Mouse (Mus musculus) gastrocnemius, postnatal 14 days (tissue): ENCODE data around the gene Daam2. TPM values are rescaled to one million over a fixed set of nuclear protein-coding genes. Genes with fewer than 3 reads are reported as not detected.

ENCODE experiments used
- DNase-seq: peaks from one replicate; pipeline ENCODE4 v3.0.0; 2021; ENCODE audit warnings: mixed read lengths
- intact Hi-C: fragments of 180-260 bp; cut with DNase I; formaldehyde crosslinking; loops from one replicate; pipeline ENCODE4 v1.15.1; 2025; ENCODE audit warnings: low total_unique reads
- total RNA-seq, 2 experiments: library from RNA; stranded (reverse); gene quantifications; 2 replicates each; pipeline ENCODE4 v1.2.3; 2021

The Daam2 gene
- total RNA-seq, 2 experiments from 2014 or later, result 9.2 to 9.7 TPM

DNA sequence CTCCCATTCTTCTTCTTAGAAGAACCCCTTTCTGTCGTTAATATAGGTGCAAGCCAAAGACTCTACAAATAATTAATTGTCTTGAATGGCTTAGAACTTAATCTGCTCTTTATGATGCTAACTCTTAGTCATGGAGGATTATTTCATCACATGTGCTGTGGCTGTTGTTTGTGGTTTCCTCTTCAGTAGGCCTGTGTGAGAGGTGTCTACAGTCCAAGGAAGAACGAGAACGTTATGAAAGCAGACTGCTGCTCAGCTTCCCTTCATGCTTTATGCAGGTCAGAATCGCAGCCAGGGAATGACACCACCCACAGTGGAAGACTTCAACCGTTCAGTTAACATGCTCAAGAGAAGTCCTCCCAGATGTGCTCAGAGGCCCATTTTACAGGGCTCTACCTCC lies 151.2 kb downstream of the Daam2 start:
- no peak for DNase-seq
- intact Hi-C loops, result no loop called here

Other genes with a start within 250 kb of the Daam2 start
- gene Mocs1, start 136.0 kb downstream of the Daam2 start, total RNA-seq, result 10 to 100 TPM; 12.3 to 18.7 TPM
- not detected for gene Kif6, start 50.8 kb upstream of the Daam2 start, total RNA-seq